Mouse (Mus musculus) layer of hippocampus, adult 8-10 months (tissue): Measurements from ENCODE around the gene Cdh6. TPM values are rescaled to one million over a fixed set of nuclear protein-coding genes. Genes with fewer than 3 reads are reported as not detected.

Experiments
- DNase-seq, 2 experiments: peaks; one replicate each; pipeline ENCODE4 v3.0.0; 2022; ENCODE audit warnings: low spot score in 2 of 2
- total RNA-seq, 4 experiments: library from RNA; stranded (reverse); gene quantifications; 2 replicates each; pipeline ENCODE4 v1.2.4; 2022

Gene Cdh6
- total RNA-seq, 4 experiments from 2014 or later: 5.5 to 6.7 (median 6.0) TPM

DNA sequence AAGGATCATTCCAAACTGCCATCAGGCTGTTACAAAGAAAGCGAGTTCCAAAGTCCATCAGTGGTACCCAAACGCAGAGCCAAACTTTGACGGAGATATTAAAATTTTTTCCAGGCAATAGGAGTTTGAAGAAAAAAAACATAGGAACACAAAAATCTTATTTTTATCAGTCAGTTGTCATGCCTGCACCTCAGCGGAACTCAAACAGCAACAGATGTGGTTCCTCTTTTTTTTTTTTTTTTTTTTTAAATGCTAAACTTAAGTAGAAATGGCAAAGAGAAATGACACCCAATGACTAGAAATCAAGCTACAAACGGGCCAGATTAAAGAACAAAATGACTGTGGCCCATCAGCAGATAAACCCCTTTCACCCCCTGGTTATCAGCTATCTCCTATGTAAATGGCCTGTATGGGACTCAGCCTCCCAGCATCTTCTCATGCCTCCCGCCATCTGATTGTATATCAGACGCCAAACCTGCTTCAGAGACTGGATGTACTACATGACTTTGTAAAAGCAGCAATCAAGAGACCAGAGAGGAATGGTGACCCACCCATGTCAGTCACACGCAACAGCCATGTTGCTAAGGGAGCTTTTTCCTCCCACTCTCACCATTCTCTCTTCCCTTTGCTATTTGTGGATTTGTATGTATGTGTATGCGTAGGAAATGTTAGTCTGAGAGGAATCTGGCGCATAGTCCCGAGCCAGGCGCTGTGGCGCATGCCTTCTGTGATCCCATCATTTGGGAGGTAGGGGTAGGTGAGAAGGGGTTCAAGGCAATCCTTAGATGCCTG, 8.2 kb downstream of the Cdh6 start:
- DNase-seq: no peak

DNA sequence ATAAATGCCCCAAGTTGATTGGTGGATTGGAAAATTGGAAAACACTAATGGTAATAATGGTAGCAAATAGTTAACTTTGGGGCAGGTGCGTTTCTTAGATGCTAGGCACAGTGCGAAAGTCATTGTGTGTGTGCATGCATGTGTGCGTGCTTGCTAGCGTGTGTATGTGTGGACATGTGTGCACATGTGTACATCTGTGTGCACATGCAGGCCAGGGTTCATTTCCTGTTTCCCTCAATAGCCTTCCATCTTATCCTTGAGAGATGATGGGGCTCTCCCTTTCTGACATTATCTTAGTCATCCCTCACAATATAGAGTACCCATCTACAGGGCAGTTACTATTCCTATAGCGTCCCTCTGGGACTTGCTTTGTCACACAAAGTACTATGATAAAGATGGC, 17.7 kb downstream of the Cdh6 start:
- no peak for DNase-seq

DNA sequence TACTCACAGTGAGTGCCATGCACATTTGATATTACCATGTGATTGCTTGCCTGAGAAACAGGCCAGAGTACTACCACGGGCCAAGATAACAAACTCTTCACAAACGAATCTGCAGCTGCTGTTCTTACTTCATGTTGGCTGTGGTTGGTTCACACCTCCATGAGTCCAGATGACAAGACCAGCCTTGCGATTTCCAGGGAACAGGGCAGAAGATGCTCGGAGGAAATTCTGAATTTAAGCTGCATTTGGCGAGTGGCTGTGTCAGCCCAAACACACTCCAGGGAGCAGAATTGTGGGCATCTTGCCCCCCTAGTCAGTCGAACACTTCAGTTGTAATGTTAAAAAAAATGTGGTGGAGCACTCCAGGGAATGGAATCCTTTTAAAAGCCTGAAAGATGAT, 18.1 kb downstream of the Cdh6 start:
- no peak for DNase-seq

DNA sequence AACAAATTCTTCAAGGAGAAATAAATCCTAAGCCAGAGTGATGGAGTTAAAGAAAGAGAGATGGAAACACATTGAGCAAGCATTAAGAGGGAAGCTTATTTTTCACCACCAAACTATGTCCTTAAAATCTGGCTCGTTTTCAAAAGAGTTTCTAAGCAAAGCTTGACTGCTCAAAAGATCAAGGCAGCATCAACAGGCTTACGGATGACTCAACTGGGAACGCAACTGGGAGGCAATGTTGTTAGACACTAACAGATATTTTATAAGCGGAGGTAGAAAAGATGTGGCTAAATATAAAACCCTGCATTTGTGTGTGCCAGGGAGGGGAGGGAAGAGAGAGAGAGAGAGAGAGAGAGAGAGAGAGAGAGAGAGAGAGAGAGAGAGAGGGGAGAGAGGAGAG, 31.5 kb downstream of the Cdh6 start:
- DNase-seq: no peak

DNA sequence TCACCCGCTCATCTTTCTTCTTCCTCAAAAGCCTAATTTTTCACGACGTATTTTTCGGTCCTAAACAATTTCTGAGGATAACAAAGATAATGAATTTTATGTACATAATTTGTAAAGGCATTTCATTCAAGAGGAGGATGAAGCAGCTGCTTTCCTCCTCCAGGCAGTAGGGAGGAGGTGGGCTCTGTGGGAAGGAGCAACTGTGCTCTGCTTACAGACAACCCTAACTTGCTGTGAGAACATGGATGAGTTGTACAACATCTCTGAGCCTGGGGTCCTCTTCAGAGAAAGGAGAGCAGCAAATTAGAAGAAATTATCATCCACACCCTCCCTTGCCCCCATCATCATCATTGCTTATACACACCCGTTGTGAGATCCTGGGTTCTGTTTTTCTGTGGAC, 33.8 kb downstream of the Cdh6 start:
- DNase-seq: peak in 1 of 2 experiments; percentile 14

DNA sequence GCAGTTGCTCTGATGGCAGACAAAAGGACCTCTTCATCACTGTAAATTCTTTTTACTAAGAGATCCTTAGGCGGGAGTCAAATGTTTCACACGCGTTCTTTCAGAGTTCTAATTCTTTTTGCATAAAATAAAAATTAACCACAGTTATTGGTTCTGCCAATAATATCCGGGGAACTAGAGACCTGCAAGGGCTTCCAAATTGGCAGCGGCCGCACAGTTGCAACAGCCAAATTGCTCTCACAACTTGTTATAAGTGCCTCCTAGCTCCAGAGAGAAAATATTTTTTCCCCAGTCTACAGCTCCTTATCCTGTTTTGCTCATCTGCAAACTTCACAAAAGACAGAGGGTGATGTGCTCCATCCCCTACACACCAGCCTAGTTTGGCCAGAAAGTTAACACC, 36.3 kb downstream of the Cdh6 start:
- no peak for DNase-seq

DNA sequence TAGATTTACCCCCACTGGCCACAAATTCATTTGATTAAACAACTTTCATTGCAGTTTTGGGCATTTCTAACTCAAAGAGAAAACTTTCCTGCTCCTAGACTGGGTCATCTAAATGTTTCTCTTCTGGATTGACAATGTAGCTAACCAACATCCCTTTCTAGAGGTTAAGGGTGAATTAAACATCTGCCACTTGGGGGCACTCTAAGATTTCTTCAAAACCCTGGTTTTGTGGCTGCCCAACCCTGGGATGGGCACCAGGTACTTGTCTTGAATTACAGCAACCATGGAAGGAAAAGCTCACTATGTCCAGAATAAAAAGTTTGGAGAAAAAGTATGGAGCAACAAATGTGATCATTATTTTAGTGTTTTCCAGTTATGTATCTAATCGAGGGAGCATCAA, 39.4 kb downstream of the Cdh6 start:
- DNase-seq: no peak

DNA sequence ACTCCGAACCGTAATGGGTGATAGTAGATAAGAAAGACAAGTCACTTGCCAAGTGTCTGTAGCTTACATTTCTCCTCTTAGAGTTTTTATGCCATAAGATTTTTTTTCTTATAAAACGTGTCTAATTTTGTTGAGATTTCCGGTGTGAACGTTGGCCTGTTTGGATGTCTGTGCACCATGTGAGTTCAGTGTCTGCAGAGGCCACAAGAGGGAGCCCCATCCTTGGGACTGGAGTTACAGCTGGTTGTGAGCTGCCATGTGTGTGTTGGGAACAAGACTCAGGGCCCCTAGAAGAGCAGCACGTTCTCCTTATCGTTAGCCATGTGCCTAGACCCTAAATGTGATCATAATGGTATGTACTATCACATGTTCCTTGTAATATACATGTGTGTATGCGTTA, 40.1 kb downstream of the Cdh6 start:
- DNase-seq: no peak

DNA sequence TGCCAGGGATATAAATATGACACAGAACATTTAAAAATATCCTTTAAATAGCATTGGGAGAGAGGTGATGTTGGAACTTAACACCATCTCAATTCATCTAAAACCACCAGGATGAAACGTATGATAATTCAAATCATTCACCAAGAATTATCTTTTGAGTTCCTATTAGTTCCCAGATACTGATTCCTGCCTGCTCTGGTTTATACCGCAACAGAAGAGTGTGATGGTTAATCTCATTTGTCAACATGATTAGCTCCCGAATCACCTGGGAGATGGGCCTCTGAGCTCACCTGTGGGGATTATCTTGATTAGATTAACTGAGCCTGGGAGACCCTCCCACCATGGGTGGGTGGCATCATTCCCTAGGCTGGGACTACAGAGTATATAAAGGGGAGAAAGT, 41.0 kb downstream of the Cdh6 start:
- no peak for DNase-seq

DNA sequence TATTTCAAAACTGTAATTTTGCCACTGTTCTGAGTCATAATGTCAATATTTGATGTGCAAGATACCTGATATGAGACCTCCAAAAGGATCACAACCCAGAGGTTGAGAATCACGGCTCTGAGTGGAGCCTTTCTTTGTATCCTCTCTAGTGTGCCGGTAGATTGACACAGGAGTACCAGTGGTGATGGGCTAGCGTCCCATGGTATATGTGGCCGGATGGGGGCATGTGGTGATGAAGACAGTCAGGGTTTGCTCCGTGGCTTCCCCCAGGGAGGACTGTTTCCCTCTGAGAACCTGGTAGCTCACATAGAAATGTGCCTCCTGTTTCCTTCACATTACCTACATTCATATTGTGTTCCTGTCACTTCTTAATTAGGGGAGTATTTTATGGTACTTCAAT, 43.2 kb downstream of the Cdh6 start:
- DNase-seq: no peak

DNA sequence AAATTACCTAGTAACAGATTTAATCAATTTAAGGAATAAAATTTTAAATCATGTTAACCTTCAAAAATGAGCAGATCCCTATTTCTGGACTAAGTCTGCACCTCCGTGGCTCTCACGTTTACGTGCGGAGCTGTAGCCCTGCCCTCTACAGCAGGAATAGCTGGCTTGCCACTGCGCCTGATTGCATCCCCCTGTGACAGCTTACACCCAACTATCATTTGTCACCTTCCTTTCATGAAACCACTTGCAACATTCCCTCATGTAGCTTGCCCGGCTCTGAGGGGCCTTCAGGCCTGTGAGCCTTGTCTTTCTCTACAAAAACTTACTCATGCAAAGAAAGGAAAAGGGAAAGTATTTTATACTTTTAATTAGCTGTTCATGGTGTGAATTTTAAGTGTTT, 73.1 kb downstream of the Cdh6 start:
- no peak for DNase-seq

DNA sequence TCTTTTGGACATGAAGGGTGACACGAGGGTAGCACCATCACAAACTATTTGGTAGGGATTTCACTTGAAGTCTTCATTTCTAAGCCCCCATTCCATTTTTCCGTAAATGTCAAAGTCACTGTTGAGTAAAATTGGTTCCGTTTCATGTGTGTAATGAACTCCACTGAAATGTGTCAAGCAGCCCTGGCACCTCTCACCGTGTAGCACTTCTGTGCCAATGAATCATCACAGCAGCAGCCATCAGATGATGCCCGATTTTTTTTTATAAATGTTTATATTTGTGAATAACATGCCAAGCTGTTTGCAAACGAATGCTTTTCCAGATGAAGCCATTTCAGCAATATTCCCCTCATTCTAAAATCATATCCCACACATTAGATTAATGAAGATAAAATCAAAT, 75.6 kb downstream of the Cdh6 start:
- no peak for DNase-seq

DNA sequence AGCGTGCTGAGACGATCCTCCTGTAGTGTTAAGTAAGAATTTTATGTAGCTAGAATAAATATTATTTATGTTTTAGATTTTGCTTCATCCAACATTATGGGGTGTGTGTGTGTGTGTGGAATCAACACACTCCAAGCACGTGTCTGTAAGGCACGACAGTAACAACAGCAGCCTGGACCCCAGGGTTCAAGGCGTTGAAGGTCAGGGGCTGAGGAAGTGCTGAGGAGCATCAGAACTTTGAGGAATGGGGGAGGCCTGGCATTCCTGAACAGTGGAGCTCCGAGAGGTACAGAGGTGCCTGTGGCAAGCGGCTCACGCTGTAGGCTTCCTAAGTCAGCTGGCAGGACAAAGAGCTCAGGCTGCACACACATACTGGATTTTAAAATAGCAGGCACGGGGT, 78.1 kb downstream of the Cdh6 start:
- no peak for DNase-seq

DNA sequence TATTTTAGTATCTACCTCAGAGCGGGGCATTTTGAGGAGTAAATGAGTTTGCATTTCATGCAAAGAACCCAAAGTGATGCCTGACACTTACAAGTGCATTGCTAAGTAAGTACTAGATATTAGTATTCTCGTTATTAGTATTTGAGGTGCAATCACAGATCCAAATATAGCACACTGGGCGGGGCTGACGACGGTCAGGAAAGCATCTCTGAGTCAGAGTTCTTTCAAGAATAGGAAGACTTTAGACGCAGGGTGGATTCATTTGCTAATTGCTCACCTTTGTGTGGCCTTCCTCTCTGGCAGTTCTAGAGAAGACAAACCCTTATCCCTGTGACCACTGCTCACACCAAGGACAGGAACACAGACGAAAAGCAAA, 78.6 kb downstream of the Cdh6 start:
- DNase-seq: no peak

DNA sequence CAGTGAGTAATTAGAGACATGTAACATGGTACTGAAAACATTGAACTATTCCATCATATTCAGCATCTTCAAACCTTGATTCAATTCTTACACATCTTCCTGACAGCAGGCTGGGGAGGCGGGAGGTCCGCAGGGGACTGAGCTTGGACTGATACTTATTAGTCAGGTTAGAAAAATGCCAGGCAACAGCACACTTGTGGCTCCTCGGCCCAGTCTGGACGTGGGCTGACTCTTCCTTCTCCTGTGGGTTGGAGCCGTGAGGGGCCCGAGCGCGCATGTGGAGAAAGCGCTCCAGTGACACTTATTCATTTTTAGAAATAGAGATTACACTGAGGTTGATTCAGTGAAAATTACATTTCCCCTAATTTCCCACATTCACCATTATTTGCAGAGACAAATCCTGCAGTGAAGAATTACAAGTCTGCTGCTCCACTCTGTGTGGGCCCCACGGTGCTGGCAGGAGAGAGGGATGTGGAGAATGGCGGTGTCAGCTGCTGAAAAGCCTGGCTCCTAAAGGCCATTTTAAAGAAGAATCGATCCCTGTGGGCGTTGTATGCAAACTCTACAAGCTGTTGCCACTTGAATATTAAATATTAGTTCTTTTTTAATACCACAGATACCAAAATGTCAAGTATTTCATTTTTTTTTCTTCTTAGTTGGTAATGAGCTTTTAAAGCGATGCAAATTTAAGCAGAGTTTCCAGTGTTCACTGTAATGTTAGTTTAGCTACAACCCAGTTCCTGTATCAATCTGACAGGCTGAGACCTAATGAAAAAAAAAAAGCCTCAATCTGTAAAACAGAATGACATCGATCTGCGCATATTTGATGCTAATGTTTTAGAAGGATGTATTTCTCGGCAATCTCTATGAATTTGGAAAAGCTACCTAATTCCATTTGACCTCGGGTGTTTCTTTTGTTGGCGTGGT, 79.3 kb downstream of the Cdh6 start:
- peak in 1 of 2 experiments; percentile 15 for DNase-seq

DNA sequence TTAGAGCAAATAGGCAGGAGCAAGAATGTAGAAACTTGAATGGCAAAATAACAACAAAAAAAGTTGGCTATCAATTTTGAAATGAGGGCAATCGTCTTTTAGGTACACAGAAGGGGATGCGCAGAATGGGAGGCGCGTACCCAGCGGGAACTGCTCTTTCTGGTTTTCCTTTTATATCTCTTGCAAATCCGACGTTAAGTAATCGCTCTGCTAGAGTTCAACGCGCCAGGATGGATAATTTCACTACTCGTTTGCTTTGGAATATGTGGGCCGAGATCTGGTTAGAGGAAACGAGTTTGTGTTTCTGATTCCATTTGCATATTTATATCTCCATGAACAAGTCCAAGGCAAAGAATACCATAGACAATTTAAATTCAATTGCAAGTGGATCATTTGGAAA, 81.4 kb downstream of the Cdh6 start:
- no peak for DNase-seq

DNA sequence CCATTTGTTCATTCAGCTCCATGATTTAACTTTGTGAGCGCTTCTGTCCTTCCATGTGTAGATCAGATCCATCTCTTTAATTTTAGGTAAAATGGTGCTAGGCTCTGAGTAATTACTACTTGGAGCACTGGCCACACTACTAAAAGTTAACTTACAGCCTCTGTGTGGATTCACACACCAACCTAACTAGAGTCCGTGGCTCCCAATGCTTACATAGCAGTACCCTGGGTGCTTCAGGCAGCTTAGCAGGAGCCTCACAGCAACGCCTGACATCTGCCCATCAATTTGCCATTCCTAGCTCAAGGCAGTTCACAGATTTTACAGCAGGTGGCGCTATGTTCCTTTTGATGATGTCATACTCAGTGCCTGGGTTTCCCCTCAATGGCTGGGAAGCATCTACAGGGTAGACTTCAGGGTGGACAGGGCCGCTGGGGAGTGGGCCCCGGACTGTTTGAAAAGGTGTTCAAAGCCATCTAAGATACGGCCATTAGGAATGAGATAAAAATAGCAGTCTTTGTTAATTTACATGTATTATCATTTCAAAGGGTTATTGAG, 84.9 kb downstream of the Cdh6 start:
- peak; percentile 19 to 69 for DNase-seq

DNA sequence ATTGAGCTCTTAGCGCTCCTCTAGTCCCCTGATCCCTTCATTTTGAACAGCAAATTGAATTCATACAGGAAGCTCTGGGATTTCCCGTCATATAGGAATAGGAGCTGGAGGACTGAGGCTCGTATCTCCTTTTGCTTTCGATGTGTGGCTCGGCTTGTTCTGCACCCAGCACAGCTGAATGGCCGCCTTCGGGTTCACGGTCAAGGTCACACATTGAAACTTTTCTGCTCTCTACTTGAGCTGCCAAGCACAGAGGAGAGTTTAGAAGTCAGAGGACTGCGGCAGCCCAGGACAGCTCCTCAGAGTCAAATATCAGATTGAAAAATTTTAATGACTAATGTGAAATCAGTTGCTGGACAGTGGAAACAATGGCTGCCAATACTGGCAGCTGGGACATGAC, 88.7 kb downstream of the Cdh6 start:
- DNase-seq: no peak

DNA sequence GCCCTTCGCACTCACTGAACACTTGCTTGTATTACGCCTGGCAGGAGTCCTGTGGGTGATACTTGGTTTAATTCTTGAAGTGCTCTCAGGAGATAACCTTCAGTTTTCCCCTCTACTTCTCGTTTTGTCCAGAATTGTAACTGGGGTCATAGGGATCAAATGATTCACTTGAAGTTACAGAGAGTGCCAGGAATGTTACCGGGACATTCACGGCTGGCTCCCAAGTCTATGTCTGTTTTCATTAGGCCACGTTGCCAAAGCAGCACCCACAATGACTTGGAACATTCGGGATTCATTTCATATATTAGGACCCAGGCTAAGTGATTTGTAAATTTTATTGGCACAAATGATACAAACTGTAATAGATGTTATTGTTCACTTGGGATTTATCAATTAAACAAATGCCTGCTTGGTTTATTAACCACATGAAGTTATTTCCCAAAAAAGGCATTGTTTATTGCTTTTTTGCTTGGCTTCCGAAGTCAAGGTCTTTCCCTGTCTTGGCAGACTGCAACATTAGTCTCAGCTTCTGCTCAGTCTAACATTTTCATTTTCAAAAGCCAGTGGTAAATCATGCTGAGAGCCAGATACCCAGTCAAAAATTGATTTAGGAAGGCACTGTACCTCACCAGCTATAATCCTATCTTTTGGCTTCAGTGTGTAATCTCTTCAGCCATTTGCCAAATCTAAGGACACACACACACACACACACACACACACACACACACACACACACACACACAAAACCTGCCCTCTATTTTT, 96.4 kb downstream of the Cdh6 start:
- DNase-seq: no peak

DNA sequence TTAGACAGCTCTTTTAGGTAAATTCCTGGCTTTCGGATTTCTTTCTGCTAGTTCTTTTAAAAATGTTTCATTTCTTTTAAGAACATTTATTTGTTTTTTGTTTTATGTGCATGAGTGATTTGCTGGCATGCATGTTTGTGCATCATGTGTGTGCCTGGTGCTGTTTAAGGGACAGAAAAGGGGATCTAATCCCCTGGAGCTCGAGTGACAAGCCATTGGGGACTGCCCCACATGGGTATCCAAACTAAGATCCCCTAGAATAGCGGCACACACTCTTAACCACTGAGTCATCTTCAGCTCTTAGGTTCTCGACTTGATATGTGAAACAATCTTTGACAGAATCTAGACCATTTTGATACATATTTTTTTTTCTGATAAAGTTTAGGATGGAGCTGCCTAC, 99.4 kb downstream of the Cdh6 start:
- DNase-seq: no peak

DNA sequence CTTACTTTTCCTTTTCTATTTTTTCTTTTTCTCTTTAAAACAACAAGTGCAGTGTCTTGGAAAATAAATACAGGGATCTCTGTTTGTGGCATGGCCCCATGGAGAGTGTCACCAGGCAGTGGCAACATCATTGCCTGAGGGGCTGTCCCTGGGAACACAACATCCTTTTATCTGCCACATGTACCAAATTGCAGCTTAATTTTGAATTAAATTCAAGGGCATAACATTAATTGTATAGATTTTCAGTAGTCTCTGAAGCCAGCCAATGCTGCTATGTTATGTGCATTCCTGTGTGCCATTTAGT, 105.3 kb downstream of the Cdh6 start:
- DNase-seq: no peak
